Mouse (Mus musculus) intestine, embryonic 16.5 days (tissue): ENCODE data around the gene Arid5a. TPM values are rescaled to one million over a fixed set of nuclear protein-coding genes. Genes with fewer than 3 reads are reported as not detected.

Experiments used
- ATAC-seq: fragments of 200-750 bp; cut with Nextera tagmentation; 2 replicates; pipeline ENCODE4 v1.8.0; 2017; ENCODE audit warnings: moderate TSS enrichment, moderate library complexity
- H3K27ac ChIP-seq: fragments of 300-500 bp; sonication (generic); 2 replicates; pipeline ENCODE4 v1.5.1; 2014; ENCODE audit warnings: mild to moderate bottlenecking, low read length
- H3K27me3 ChIP-seq: fragments of 300-500 bp; sonication (generic); replicated peaks from 2 replicates; pipeline ENCODE4 v1.6.1; 2014; ENCODE audit warnings: low read length, control low read depth, mixed read lengths; ENCODE audit not compliant: control insufficient read depth, insufficient read depth
- H3K36me3 ChIP-seq: fragments of 300-500 bp; sonication (generic); 2 replicates; pipeline ENCODE4 v1.6.1; 2014; ENCODE audit warnings: low read length, control low read depth; ENCODE audit not compliant: control insufficient read depth, insufficient read depth
- H3K4me1 ChIP-seq: fragments of 300-500 bp; sonication (generic); 2 replicates; pipeline ENCODE4 v1.6.1; 2014; ENCODE audit warnings: low read length, control low read depth, mixed read lengths; ENCODE audit not compliant: control insufficient read depth, insufficient read depth
- H3K4me2 ChIP-seq: fragments of 300-500 bp; sonication (generic); 2 replicates; pipeline ENCODE4 v1.6.1; 2014; ENCODE audit warnings: low read depth, low read length, control low read depth
- H3K4me3 ChIP-seq: fragments of 300-500 bp; sonication (generic); 2 replicates; pipeline ENCODE4 v1.5.1; 2014; ENCODE audit warnings: mild to moderate bottlenecking, low read length
- H3K9ac ChIP-seq: fragments of 300-500 bp; sonication (generic); 2 replicates; pipeline ENCODE4 v1.6.1; 2014; ENCODE audit warnings: low read depth, low read length
- H3K9me3 ChIP-seq: fragments of 300-500 bp; sonication (generic); 2 replicates; pipeline ENCODE4 v1.6.1; 2016; ENCODE audit warnings: low read length, control low read depth; ENCODE audit not compliant: control insufficient read depth
- WGBS: fragments of 180-500 bp; shearing (Covaris S2); extraction: QIAGEN DNeasy Blood & Tissue Kit; methylation state at CpG from one replicate; pipeline ENCODE4 v1.1.7; 2014; 5-methylcytosine and 5-hydroxymethylcytosine counted together
- polyA plus RNA-seq: library from polyadenylated mRNA; unstranded; fragments of >200 nt; fragmentation: Nextera tagmentation; extraction: Ambion mirVana; gene quantifications from 2 replicates; pipeline ENCODE4 v1.2.1, GENCODE M21; 2015

Gene Arid5a
- polyA plus RNA-seq, 1 experiment from 2014 or later: 4.8 TPM

DNA sequence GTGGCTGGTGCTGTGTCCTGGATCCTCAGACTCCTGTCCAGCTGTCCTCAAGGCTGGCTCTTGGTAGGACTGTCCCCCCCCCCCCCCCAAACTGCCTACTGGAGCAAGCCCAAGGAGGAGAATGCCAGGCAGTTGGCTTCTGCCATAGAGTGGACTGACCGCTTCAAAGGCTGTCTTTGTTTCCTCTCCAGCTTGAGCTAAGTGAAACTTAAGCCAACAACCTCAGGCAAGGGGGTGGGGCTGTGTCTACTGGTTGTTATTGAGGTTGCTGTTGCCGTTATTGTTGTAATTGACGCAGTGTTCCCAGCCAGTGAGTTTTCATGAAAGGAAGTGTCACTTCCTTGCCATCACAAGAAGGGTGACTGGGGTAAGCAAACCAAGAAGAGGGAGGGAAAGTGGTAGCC, 2.0 kb downstream of the Arid5a start:
- ATAC-seq: no peak
- Histone ChIP-seq H3K9ac (no peak overlapping the region), H3K36me3 (no peaks in the 10 kb centered on the region), H3K27me3 (peaks cover 15% of the 10 kb centered on the region; the same call in 1 of the 2 replicates), H3K4me3 (no peak overlapping the region), H3K27ac (no peak overlapping the region), H3K4me2 (no peak overlapping the region), H3K9me3 (no peaks in the 10 kb centered on the region), H3K4me1 (peaks cover 6% of the 10 kb centered on the region; the same call in 1 of the 2 replicates)
- 48% methylated on average over 3 of the region's 3 CpGs for WGBS

DNA sequence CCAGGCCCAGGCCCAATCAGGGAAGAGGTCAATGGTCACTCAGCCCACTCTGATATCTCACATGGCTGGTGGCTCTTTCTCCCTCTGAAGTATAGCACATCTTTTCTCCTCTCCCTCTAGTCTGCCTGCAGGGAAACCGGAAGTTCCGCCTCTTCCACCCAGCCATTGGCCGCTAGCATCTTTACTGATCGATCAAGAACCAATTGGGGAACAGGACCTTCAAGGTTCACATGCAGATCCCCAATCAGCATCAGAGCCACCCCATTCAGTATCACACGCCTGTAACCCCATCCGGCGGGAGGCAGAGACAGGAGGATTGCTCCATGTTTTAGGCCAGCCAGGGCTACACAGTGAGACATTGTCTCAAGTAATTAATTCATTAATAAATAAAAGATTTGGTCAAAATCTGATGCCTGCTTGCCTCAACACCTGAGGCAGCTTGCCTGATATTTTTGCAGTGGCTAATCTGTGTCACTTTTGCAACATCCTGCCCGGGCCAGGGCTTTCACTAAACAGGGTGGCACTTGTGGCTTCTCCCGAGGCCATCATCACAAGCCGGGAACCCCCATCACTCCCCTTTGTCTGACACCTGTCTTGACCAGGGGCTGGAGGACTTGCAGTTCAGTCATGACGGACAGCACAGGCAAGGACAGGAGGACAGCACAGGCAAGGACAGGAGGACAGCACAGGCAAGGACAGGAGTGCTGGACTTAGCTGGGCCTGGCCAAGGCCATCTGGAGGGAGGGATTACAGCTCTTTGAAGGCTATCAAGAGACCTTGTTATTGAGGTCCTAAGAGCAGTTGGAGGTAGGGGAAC, 7.6 kb downstream of the Arid5a start:
- H3K27me3 ChIP-seq: 0 out of 2 replicates have a peak, but pooled peaks cover 1% of the 10 kb centered on the region
- H3K9me3 ChIP-seq: no peaks in the 10 kb centered on the region
- ATAC-seq: no peak
- H3K27ac ChIP-seq: no peak overlapping the region
- no peak overlapping the region for H3K4me3 ChIP-seq
- WGBS: 89% methylated on average over 11 of the region's 11 CpGs
- no peak overlapping the region for H3K9ac ChIP-seq
- H3K4me1 ChIP-seq: no peaks in the 10 kb centered on the region
- no peaks in the 10 kb centered on the region for H3K36me3 ChIP-seq
- H3K4me2 ChIP-seq: no peak overlapping the region

DNA sequence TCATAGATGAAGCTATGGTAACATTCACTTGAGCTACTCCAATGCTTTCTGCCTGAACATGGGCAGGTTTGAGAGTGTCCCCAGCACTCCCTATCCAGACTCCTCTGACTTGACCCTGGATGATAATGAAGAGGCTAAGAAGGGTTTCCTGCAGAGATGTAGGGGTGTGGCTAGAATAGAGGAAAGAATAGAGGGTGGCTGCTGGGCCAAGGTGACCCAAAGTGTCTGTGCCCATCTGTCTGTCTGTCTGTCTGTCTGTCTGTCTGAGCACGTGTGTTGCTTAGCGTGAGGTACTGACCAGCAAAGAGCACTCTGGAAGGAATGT, 8.2 kb downstream of the Arid5a start:
- whole genome bisulfite sequencing: 89% methylated on average over 2 of the region's 2 CpGs
- Histone ChIP-seq H3K27ac (no peak overlapping the region), H3K4me2 (no peak overlapping the region), H3K27me3 (no peaks in the 10 kb centered on the region), H3K4me3 (no peak overlapping the region), H3K36me3 (no peaks in the 10 kb centered on the region), H3K9ac (no peak overlapping the region), H3K4me1 (no peaks in the 10 kb centered on the region), H3K9me3 (no peaks in the 10 kb centered on the region)
- no peak for ATAC-seq

DNA sequence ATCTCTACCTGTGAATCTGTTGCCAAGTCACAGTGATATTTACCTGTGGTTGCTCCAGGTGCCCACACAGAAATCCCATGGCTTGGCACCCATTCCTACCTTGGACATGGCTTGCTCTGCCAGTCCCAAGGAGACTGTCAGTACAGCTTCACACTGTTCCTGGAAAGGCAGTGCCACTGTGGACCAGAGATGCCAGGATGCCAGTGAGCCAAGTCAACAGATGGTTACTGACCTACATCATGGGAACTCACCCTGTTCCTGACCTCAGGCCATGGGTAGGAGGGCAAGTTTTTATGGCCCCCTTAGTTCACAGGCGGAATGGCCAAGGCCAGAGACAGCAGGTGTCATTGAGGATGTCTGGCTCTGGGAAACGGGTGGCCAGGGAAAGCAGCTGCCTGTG, 13.6 kb downstream of the Arid5a start:
- Histone ChIP-seq H3K36me3 (no peaks in the 10 kb centered on the region), H3K4me2 (no peak overlapping the region), H3K27me3 (no peaks in the 10 kb centered on the region), H3K9ac (no peak overlapping the region), H3K27ac (no peak overlapping the region), H3K4me1 (no peaks in the 10 kb centered on the region), H3K9me3 (no peaks in the 10 kb centered on the region), H3K4me3 (no peak overlapping the region)
- 68% methylated on average over 2 of the region's 2 CpGs for WGBS
- no peak for ATAC-seq

DNA sequence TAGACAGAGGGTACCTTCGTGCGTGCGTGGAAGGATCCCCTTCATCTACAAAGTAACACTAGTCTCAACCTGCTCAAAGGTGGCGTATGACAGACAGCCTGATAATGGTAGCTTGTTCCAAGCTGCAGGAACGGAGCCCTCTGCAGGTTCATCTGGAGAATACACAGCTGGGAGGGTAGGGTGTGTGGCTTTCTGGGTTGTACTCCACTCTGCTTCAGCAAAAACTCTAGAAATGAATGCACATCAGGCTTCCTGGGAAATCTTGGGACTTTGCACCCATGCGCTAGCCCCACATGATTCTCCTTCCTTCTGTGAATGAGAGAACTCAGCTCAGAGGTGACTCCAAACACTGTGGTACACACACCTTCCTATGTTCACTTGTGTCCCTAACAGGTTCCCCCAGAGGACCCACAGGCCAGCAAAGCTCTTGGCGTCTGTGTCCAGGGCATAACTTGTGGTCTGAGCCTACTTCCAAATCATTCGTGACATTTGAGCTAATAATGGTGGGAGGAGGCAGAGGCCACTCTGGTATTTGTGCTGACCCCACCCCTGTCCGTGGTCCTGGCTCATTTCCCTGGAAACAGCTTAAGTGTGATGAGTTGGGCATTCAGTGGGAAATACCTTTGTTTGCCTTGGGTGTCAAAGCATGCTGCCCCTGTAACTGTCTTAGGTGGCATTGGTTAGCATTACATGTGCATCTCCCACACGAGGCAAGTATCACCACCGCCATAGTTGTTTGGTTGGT, 14.5 kb downstream of the Arid5a start:
- Histone ChIP-seq H3K4me2 (no peak overlapping the region), H3K9ac (no peak overlapping the region), H3K27ac (no peak overlapping the region), H3K27me3 (no peaks in the 10 kb centered on the region), H3K4me1 (no peaks in the 10 kb centered on the region), H3K4me3 (no peak overlapping the region), H3K9me3 (no peaks in the 10 kb centered on the region), H3K36me3 (no peaks in the 10 kb centered on the region)
- ATAC-seq: peak; percentile 40
- WGBS: 71% methylated on average over 11 of the region's 11 CpGs

DNA sequence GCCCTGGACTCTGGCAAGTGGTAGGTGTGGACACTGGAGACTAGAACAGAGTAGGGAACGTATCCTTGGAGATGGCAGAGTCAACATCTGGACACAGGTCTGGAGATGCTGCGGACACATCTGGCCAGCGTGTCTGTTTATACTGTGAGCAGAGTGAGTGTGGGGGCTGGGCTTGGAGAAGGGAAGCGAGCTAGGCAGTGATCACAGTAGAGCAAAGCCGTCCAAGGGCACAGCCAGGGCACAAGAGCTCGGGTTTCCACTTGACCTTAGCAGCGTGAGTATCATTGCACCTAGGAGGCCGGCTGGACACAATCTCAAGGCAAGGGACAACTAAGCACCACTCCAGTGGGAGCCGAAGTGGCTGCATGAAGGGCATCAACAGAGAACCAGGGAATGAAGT, 15.5 kb downstream of the Arid5a start:
- Histone ChIP-seq H3K4me2 (no peak overlapping the region), H3K4me3 (no peak overlapping the region), H3K27me3 (no peaks in the 10 kb centered on the region), H3K9me3 (no peaks in the 10 kb centered on the region), H3K9ac (no peak overlapping the region), H3K4me1 (no peaks in the 10 kb centered on the region), H3K36me3 (no peaks in the 10 kb centered on the region), H3K27ac (no peak overlapping the region)
- WGBS: 54% methylated on average over 9 of the region's 9 CpGs
- ATAC-seq: no peak

DNA sequence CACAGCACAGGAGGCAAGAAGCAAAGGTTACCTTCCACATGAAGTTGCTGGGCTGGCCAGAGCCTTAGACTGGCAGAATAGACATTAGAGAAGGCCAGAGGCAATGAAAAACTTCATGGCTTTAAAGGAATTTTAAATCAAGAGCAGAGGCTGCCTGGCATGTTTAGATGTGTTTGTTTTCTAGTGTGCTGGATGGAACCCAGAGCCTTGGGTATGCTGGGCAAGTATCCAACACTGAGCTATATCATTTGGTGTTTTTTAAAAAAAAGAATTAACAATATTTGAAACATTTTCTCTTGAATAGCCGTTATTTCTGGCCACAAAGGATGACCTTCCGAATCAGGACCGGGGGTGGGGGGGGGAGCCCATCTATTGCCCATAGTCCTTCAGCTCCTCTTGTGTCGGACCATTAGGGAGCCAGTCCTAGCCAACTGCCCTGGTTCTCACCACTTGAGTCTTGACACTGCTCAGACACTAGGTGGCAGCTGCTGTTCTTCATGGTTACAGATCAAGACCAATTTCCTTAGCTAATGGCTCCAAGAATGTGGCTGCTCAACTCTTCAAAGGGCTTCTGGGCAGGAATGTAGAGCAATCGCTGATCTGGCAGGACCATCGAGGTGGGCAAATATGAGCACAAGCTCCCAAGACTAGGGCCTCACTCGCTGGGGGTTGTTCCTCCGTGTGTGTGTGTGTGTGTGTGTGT, 16.4 kb downstream of the Arid5a start:
- Histone ChIP-seq H3K4me2 (no peak overlapping the region), H3K27me3 (no peaks in the 10 kb centered on the region), H3K4me3 (no peak overlapping the region), H3K4me1 (no peaks in the 10 kb centered on the region), H3K9me3 (no peaks in the 10 kb centered on the region), H3K27ac (no peak overlapping the region), H3K9ac (no peak overlapping the region), H3K36me3 (no peaks in the 10 kb centered on the region)
- peak; percentile 51 for ATAC-seq
- WGBS: 31% methylated on average over 8 of the region's 8 CpGs

DNA sequence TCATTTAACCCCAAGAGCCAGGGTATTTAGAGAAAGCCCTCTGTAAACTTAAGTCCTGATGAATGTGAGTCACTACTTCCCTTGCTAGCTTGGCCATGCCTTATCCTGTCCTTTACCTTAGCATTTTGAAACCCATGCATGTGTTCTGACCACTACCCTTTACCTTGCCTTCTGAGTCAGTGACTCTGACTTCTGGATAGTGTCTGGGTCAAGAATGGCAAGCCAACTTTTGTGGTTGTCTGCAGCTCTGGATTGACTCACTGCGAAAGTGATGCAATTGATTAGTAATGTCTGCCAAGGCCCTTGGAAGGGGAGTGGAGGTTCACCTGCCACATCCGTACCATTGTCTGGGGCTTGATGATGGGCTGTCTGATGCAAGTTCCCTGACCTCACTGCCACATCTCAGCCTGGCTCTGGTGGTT, 18.4 kb downstream of the Arid5a start:
- 93% methylated on average over 2 of the region's 2 CpGs for WGBS
- no peaks in the 10 kb centered on the region for H3K27me3 ChIP-seq
- ATAC-seq: no peak
- H3K4me1 ChIP-seq: no peaks in the 10 kb centered on the region
- no peak overlapping the region for H3K27ac ChIP-seq
- no peaks in the 10 kb centered on the region for H3K9me3 ChIP-seq
- H3K4me2 ChIP-seq: no peak overlapping the region
- H3K9ac ChIP-seq: no peak overlapping the region
- H3K36me3 ChIP-seq: no peaks in the 10 kb centered on the region
- no peak overlapping the region for H3K4me3 ChIP-seq

DNA sequence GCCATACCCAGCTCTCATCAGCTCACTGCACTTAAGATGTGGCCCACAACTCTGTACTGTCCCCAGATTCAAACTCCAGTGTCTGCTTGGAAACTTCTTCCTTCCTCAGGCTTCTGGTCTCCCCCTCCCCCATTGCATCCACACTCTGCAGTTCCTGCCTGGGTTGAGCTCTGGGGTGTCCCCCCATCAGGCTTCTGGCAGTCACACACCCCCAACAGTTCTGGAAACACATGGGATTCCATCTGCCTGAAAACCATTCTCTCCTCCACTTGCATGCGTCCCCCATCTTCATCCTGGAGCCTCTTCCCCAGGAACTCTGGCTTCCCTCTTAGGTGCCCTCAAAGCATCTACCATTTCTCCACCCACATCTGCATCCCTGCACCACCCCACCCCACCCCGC, 19.3 kb downstream of the Arid5a start:
- Histone ChIP-seq H3K9me3 (no peaks in the 10 kb centered on the region), H3K4me3 (no peak overlapping the region), H3K27ac (no peak overlapping the region), H3K4me2 (no peak overlapping the region), H3K27me3 (no peaks in the 10 kb centered on the region), H3K4me1 (no peaks in the 10 kb centered on the region), H3K9ac (no peak overlapping the region), H3K36me3 (no peaks in the 10 kb centered on the region)
- no peak for ATAC-seq
- WGBS: 81% methylated on average over 2 of the region's 2 CpGs
